Mouse (Mus musculus): ENCODE data around the gene P2ry14.

- TF ChIP-seq CTCF (IDR thresholded peaks at IDR 0.05; ENCODE audit: low read depth), result no peak
- TF ChIP-seq EP300 (IDR thresholded peaks at IDR 0.05; ENCODE audit: low read depth), result no peak
Measured at GRCm38 (mm10) chr3:59141507-59142305, 11.7 kb downstream of the P2ry14 start.

Measured in liver, embryonic 14.5 days (tissue).